8 mouse cellular contexts compared by ENCODE assay signal in the genomic region with DNA sequence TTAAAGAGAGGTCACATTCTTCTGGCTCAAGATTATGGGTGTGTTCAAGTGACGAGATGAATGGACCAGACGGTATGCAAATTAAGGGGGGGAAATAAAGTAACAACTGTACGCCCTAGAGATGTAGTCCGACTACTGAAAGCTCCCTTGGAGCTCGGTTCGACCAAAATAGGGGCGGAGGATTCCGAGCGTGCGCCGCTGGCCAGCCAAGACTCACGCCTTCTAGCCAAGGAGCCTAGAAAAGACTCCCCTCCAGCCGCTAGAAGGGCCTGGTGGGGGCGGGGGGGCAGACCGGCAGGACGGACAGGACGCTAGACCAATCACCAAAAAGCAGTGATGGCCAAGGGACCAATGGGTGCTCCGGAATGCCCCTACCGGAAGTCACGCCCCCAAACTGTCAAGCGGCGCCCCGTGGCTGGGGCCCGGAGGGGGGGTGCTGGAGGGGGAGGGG. TPM values are rescaled to one million over a fixed set of nuclear protein-coding genes. Genes with fewer than 3 reads are reported as not detected.
DNase-seq lines count a peak whose midpoint lies in the region; ATAC-seq lines count a peak whose summit lies in the region.

TSS of gene Nt5m (plus strand) at position 440 of the 451 bp plus-strand sequence.

- H3K27ac ChIP-seq in hindbrain, embryonic 10.5 days, result peak within 1 kb of the TSS; percentile 99
- peak within 1 kb of the TSS; percentile 98 for H3K27ac ChIP-seq in lung, embryonic 16.5 days (ENCODE audit: low read length)

- H3K9ac ChIP-seq in lung, embryonic 16.5 days (ENCODE audit: low read length), result peak within 1 kb of the TSS; percentile 96

- H3K4me2 ChIP-seq in lung, embryonic 16.5 days (ENCODE audit: low read depth, low read length), result peak within 1 kb of the TSS; percentile 71

- peaks cover 39% of the 10 kb centered on the region for H3K36me3 ChIP-seq in hindbrain, embryonic 10.5 days
- peaks cover 10% of the 10 kb centered on the region for H3K36me3 ChIP-seq in lung, embryonic 16.5 days (ENCODE audit: control insufficient read depth, insufficient read depth, low read length)

- peaks cover 21% of the 10 kb centered on the region for H3K4me1 ChIP-seq in hindbrain, embryonic 10.5 days (replicated peaks)
- H3K4me1 ChIP-seq in lung, embryonic 16.5 days (replicated peaks; ENCODE audit: control insufficient read depth, insufficient read depth, low read length), result peaks cover 20% of the 10 kb centered on the region

- no peaks in the 10 kb centered on the region for H3K9me3 ChIP-seq in hindbrain, embryonic 10.5 days
- no peaks in the 10 kb centered on the region for H3K9me3 ChIP-seq in lung, embryonic 16.5 days (ENCODE audit: control insufficient read depth, low read length)

- H3K4me3 ChIP-seq in hindbrain, embryonic 10.5 days, result peak within 1 kb of the TSS; percentile 98
- peak within 1 kb of the TSS; percentile 91 for H3K4me3 ChIP-seq in lung, embryonic 16.5 days (ENCODE audit: low read length)

- peak; percentile 91 for ATAC-seq in frontal cortex, adult (ENCODE audit: low TSS enrichment)
- peak; percentile 99 for ATAC-seq in lung, embryonic 16.5 days (ENCODE audit: low read depth)

- DNase-seq in Muller cell, postnatal 12 days (ENCODE audit: inconsistent ontology term), result peak; percentile 98
- DNase-seq in cerebellum, adult 9-10 months, result peak; percentile 95
- peak; percentile 94 for DNase-seq in hindbrain, embryonic 10.5 days (ENCODE audit: low spot score)
- DNase-seq in layer of hippocampus, adult 9-11 months, result peak; percentile 93
- DNase-seq in ovary, adult 18-20 months (ENCODE audit: low spot score), result peak; percentile 89
- peak; percentile 95 for DNase-seq in thymus, postnatal 0 days (ENCODE audit: low spot score)

- H3K27me3 ChIP-seq in hindbrain, embryonic 10.5 days (ENCODE audit: insufficient read depth, poor library complexity, severe bottlenecking), result no peaks in the 10 kb centered on the region
- H3K27me3 ChIP-seq in lung, embryonic 16.5 days (ENCODE audit: control insufficient read depth, insufficient read depth, low read depth, low read length), result no peaks in the 10 kb centered on the region

- under 1% methylated on average over 24 of the region's 24 CpGs for WGBS in hindbrain, embryonic 10.5 days
- 1% methylated on average over 24 of the region's 24 CpGs for WGBS in lung, embryonic 16.5 days

RNA-seq across cellular contexts. Expression of gene Nt5m, which starts in this region (rescaled TPM):
- polyA plus RNA-seq in hindbrain, embryonic 10.5 days (2016; fragmentation: Nextera tagmentation; extraction: Ambion mirVana), result 41.2 and 47.7 TPM in 2 replicates
- 32.8 and 36.0 TPM in 2 replicates for polyA plus RNA-seq in lung, embryonic 16.5 days (2015; fragmentation: Nextera tagmentation; extraction: Ambion mirVana)
- 31.2 and 33.2 TPM in 2 replicates for polyA plus RNA-seq in thymus, postnatal 0 days (2015; fragmentation: Nextera tagmentation; extraction: Ambion mirVana)

Comparison
In these comparisons a context has a peak if more than half of its experiments do, and no peak if none do; other contexts are left out.
1. Peak in every context shown above with its lines: DNase-seq, ATAC-seq, H3K4me3 ChIP-seq and H3K27ac ChIP-seq.